Mouse (Mus musculus): Measurements from ENCODE around the gene Abraxas1. TPM values are rescaled to one million over a fixed set of nuclear protein-coding genes. Genes with fewer than 3 reads are reported as not detected.

The Abraxas1 gene
- polyA plus RNA-seq, 1 experiment from 2014 or later = 10.6 TPM

- 95% methylated on average over 13 of the region's 13 CpGs for WGBS
- no peak for ATAC-seq
- TF ChIP-seq CTCF (IDR thresholded peaks at IDR 0.05; ENCODE audit: low read depth) = no peak
These were observed 41.8 kb downstream of the Abraxas1 start for GRCm38 (mm10) chr5:100779002-100779401.

GRCm38 (mm10) chr5:100776900-100777299 lies 43.9 kb downstream of the Abraxas1 start:
- Histone ChIP-seq H3K4me1 (replicated peaks; ENCODE audit: control insufficient read depth, insufficient read depth, low read length) (no peaks in the 10 kb centered on the region), H3K4me3 (ENCODE audit: low read depth, low read length) (no peak overlapping the region), H3K4me2 (replicated peaks; ENCODE audit: low read depth) (no peak overlapping the region), H3K9ac (ENCODE audit: low read depth, low read length) (no peak overlapping the region), H3K27ac (ENCODE audit: low read depth, low read length) (no peak overlapping the region), H3K27me3 (replicated peaks; ENCODE audit: control insufficient read depth, insufficient read depth, low read length) (no peaks in the 10 kb centered on the region), H3K9me3 (ENCODE audit: control insufficient read depth) (no peaks in the 10 kb centered on the region), H3K36me3 (ENCODE audit: control insufficient read depth, insufficient read depth) (peaks cover 25% of the 10 kb centered on the region; the same call in 1 of the 2 replicates)
- no peak for TF ChIP-seq CTCF (IDR thresholded peaks at IDR 0.05; ENCODE audit: low read depth)
- 85% methylated on average over 5 of the region's 5 CpGs for WGBS
- no peak for ATAC-seq

More at GRCm38 (mm10) chr5:100779002-100779401, 41.8 kb downstream of the Abraxas1 start:
- Histone ChIP-seq H3K27ac (ENCODE audit: low read depth, low read length) (no peak overlapping the region), H3K4me2 (replicated peaks; ENCODE audit: low read depth) (no peak overlapping the region), H3K9ac (ENCODE audit: low read depth, low read length) (no peak overlapping the region), H3K36me3 (ENCODE audit: control insufficient read depth, insufficient read depth) (peaks cover 33% of the 10 kb centered on the region), H3K4me3 (ENCODE audit: low read depth, low read length) (no peak overlapping the region), H3K9me3 (ENCODE audit: control insufficient read depth) (no peaks in the 10 kb centered on the region), H3K4me1 (replicated peaks; ENCODE audit: control insufficient read depth, insufficient read depth, low read length) (no peaks in the 10 kb centered on the region), H3K27me3 (replicated peaks; ENCODE audit: control insufficient read depth, insufficient read depth, low read length) (no peaks in the 10 kb centered on the region)

- Histone ChIP-seq H3K4me1 (replicated peaks; ENCODE audit: control insufficient read depth, insufficient read depth, low read length) (no peaks in the 10 kb centered on the region), H3K9ac (ENCODE audit: low read depth, low read length) (no peak overlapping the region), H3K27ac (ENCODE audit: low read depth, low read length) (no peak overlapping the region; the same call in 1 of the 2 replicates), H3K27me3 (replicated peaks; ENCODE audit: control insufficient read depth, insufficient read depth, low read length) (no peaks in the 10 kb centered on the region), H3K4me3 (ENCODE audit: low read depth, low read length) (no peak overlapping the region), H3K36me3 (ENCODE audit: control insufficient read depth, insufficient read depth) (peaks cover 30% of the 10 kb centered on the region; the same call in 1 of the 2 replicates), H3K4me2 (replicated peaks; ENCODE audit: low read depth) (peak overlapping the region; percentile 41), H3K9me3 (ENCODE audit: control insufficient read depth) (no peaks in the 10 kb centered on the region)
- ATAC-seq = peak; percentile 56
- WGBS = 41% methylated on average over 13 of the region's 13 CpGs
- no peak for TF ChIP-seq CTCF (IDR thresholded peaks at IDR 0.05; ENCODE audit: low read depth)
These were observed 44.9 kb downstream of the Abraxas1 start for GRCm38 (mm10) chr5:100775778-100776404.

- Histone ChIP-seq H3K9ac (ENCODE audit: low read depth, low read length) (no peak overlapping the region), H3K27me3 (replicated peaks; ENCODE audit: control insufficient read depth, insufficient read depth, low read length) (no peaks in the 10 kb centered on the region), H3K9me3 (ENCODE audit: control insufficient read depth) (no peaks in the 10 kb centered on the region), H3K4me1 (replicated peaks; ENCODE audit: control insufficient read depth, insufficient read depth, low read length) (no peaks in the 10 kb centered on the region), H3K4me3 (ENCODE audit: low read depth, low read length) (no peak overlapping the region), H3K27ac (ENCODE audit: low read depth, low read length) (no peak overlapping the region), H3K36me3 (ENCODE audit: control insufficient read depth, insufficient read depth) (peaks cover 50% of the 10 kb centered on the region), H3K4me2 (replicated peaks; ENCODE audit: low read depth) (no peak overlapping the region)
- 74% methylated on average over 4 of the region's 4 CpGs for WGBS
- TF ChIP-seq CTCF (IDR thresholded peaks at IDR 0.05; ENCODE audit: low read depth) = no peak
- peak; percentile 22; the same call in 1 of the 2 replicates for ATAC-seq
These were observed 49.2 kb downstream of the Abraxas1 start for GRCm38 (mm10) chr5:100771575-100771974.

GRCm38 (mm10) chr5:100766026-100766425 lies 54.7 kb downstream of the Abraxas1 start:
- Histone ChIP-seq H3K9me3 (ENCODE audit: control insufficient read depth) (no peaks in the 10 kb centered on the region), H3K4me3 (ENCODE audit: low read depth, low read length) (no peak overlapping the region), H3K9ac (ENCODE audit: low read depth, low read length) (no peak overlapping the region), H3K27ac (ENCODE audit: low read depth, low read length) (no peak overlapping the region), H3K4me1 (replicated peaks; ENCODE audit: control insufficient read depth, insufficient read depth, low read length) (no peaks in the 10 kb centered on the region), H3K27me3 (replicated peaks; ENCODE audit: control insufficient read depth, insufficient read depth, low read length) (no peaks in the 10 kb centered on the region), H3K36me3 (ENCODE audit: control insufficient read depth, insufficient read depth) (peaks cover 66% of the 10 kb centered on the region), H3K4me2 (replicated peaks; ENCODE audit: low read depth) (no peak overlapping the region)
- ATAC-seq = no peak
- TF ChIP-seq CTCF (IDR thresholded peaks at IDR 0.05; ENCODE audit: low read depth) = no peak
- WGBS = 92% methylated on average over 7 of the region's 7 CpGs

GRCm38 (mm10) chr5:100761736-100762135 lies 59.0 kb downstream of the Abraxas1 start:
- H3K36me3 ChIP-seq (ENCODE audit: control insufficient read depth, insufficient read depth) = peaks cover 34% of the 10 kb centered on the region
- no peaks in the 10 kb centered on the region for H3K4me1 ChIP-seq (replicated peaks; ENCODE audit: control insufficient read depth, insufficient read depth, low read length)
- H3K27me3 ChIP-seq (replicated peaks; ENCODE audit: control insufficient read depth, insufficient read depth, low read length) = no peaks in the 10 kb centered on the region
- WGBS = 91% methylated on average over 7 of the region's 7 CpGs
- H3K9me3 ChIP-seq (ENCODE audit: control insufficient read depth) = no peaks in the 10 kb centered on the region
- no peak for ATAC-seq
- H3K27ac ChIP-seq (ENCODE audit: low read depth, low read length) = no peak overlapping the region
- H3K4me3 ChIP-seq (ENCODE audit: low read depth, low read length) = no peak overlapping the region
- no peak overlapping the region for H3K9ac ChIP-seq (ENCODE audit: low read depth, low read length)
- no peak overlapping the region for H3K4me2 ChIP-seq (replicated peaks; ENCODE audit: low read depth)
- no peak for TF ChIP-seq CTCF (IDR thresholded peaks at IDR 0.05; ENCODE audit: low read depth)
